Mouse (Mus musculus) liver, postnatal 0 days (tissue): ENCODE results near the gene Soga3.

Experiments used
- CTCF ChIP-seq: sonication (generic); IDR thresholded peaks from 2 replicates; pipeline ENCODE4 v1.5.1; 2016; ENCODE audit warnings: antibody characterized with exemption, low read depth
- EP300 ChIP-seq: IDR thresholded peaks from 2 replicates; pipeline ENCODE4 v1.6.1; 2016; ENCODE audit warnings: antibody characterized with exemption, low read depth, mild to moderate bottlenecking

GRCm38 (mm10) chr10:29146858-29147640 is 3.4 kb downstream of the Soga3 start:
- TF ChIP-seq CTCF (no peak), EP300 (no peak)
